Mouse (Mus musculus) erythroblast, embryonic 14.5 days (primary cell): ENCODE measurements around the gene Nfix.
"Not testable (repeated sequence)": the region's sequence is repeated elsewhere in the genome, so short reads cannot be mapped to it uniquely, and the experiment has no call there.

Source experiments
- GATA1 ChIP-seq: IDR thresholded peaks from 2 replicates; pipeline ENCODE4 v1.6.1; 2012; ENCODE audit warnings: low read length, inconsistent platforms, mixed read lengths
- TAL1 ChIP-seq: IDR thresholded peaks from 3 replicates; pipeline ENCODE4 v1.6.1; 2012; ENCODE audit warnings: low read length, inconsistent platforms, mixed read lengths

- not testable (repeated sequence) for TF ChIP-seq TAL1, GATA1
Measured at GRCm38 (mm10) chr8:84826518-84826917, 26.4 kb upstream of the Nfix start.
